19 mouse cellular contexts compared by ENCODE assay signal in genomic region chr17:15383360-15383759, GRCm38 (mm10). TPM values are rescaled to one million over a fixed set of nuclear protein-coding genes. Genes with fewer than 3 reads are reported as not detected.
DNase-seq lines count a peak whose midpoint lies in the region; ATAC-seq and TF ChIP-seq lines count a peak whose summit lies in the region.
"Had no signal": no experiment of that assay in that cellular context is flagged by ENCODE, and none has a peak within 500 bp of the region (broad histone marks: within the 10 kb centered on the region; RNA-seq: fewer than 3 reads in every experiment).

No protein-coding gene starts in this region.

- H3K9me3 ChIP-seq in midbrain, embryonic 10.5 days (replicated peaks): no peaks in the 10 kb centered on the region
- no peaks in the 10 kb centered on the region for H3K9me3 ChIP-seq in midbrain, embryonic 14.5 days (ENCODE audit: control insufficient read depth, low read length)
- no peaks in the 10 kb centered on the region for H3K9me3 ChIP-seq in forebrain, embryonic 14.5 days (replicated peaks; ENCODE audit: control insufficient read depth, low read length)
- H3K9me3 ChIP-seq: forebrain, embryonic 13.5 days; hindbrain, embryonic 10.5 days; limb, embryonic 15.5 days; midbrain, embryonic 13.5 days; neural tube, embryonic 13.5 days had no signal

- no peaks in the 10 kb centered on the region for H3K27me3 ChIP-seq in kidney, adult 2 months (replicated peaks; ENCODE audit: control insufficient read depth, insufficient read depth, low read length)
- peaks cover 65% of the 10 kb centered on the region for H3K27me3 ChIP-seq in midbrain, embryonic 10.5 days (ENCODE audit: low read depth, poor library complexity, severe bottlenecking)
- no peaks in the 10 kb centered on the region for H3K27me3 ChIP-seq in midbrain, embryonic 14.5 days (ENCODE audit: control insufficient read depth, insufficient read depth, low read length)
- no peaks in the 10 kb centered on the region for H3K27me3 ChIP-seq in forebrain, embryonic 14.5 days (replicated peaks; ENCODE audit: control insufficient read depth, insufficient read depth, low read length)
- H3K27me3 ChIP-seq: forebrain, embryonic 13.5 days had no signal

- no peak overlapping the region for H3K9ac ChIP-seq in midbrain, embryonic 14.5 days (replicated peaks; ENCODE audit: low read length)
- H3K9ac ChIP-seq in forebrain, embryonic 14.5 days (ENCODE audit: low read length): no peak overlapping the region
- H3K9ac ChIP-seq: forebrain, embryonic 13.5 days; limb, embryonic 15.5 days; midbrain, embryonic 13.5 days; neural tube, embryonic 13.5 days had no signal

- H3K4me3 ChIP-seq in kidney, adult 2 months (ENCODE audit: insufficient read depth, low read depth, low read length): no peak overlapping the region
- no peak overlapping the region for H3K4me3 ChIP-seq in midbrain, embryonic 10.5 days
- H3K4me3 ChIP-seq in midbrain, embryonic 14.5 days (replicated peaks; ENCODE audit: low read depth, low read length): no peak overlapping the region
- no peak overlapping the region for H3K4me3 ChIP-seq in forebrain, embryonic 14.5 days (ENCODE audit: low read depth, low read length)
- H3K4me3 ChIP-seq: embryonic facial prominence, embryonic 10.5 days; forebrain, embryonic 13.5 days; hindbrain, embryonic 10.5 days; limb, embryonic 15.5 days; midbrain, embryonic 13.5 days; neural tube, embryonic 13.5 days had no signal

- 0 out of 2 replicates have a peak, but pooled peaks have one; percentile 20 for TF ChIP-seq CTCF in kidney, adult 2 months (conservative IDR thresholded peaks at IDR 0.05; ENCODE audit: insufficient read depth, insufficient read length, low read depth, low read length)

- no peaks in the 10 kb centered on the region for H3K4me1 ChIP-seq in kidney, adult 2 months (ENCODE audit: control insufficient read depth, insufficient read depth, low read length)
- H3K4me1 ChIP-seq in midbrain, embryonic 10.5 days: peaks cover 50% of the 10 kb centered on the region
- peaks cover 26% of the 10 kb centered on the region for H3K4me1 ChIP-seq in midbrain, embryonic 14.5 days (ENCODE audit: control insufficient read depth, insufficient read depth, low read length)
- peaks cover 21% of the 10 kb centered on the region for H3K4me1 ChIP-seq in forebrain, embryonic 14.5 days (ENCODE audit: control insufficient read depth, insufficient read depth, low read length)

- 96% methylated on average over 5 of the region's 5 CpGs for WGBS in kidney, adult 2 months
- WGBS in midbrain, embryonic 10.5 days: 95% methylated on average over 5 of the region's 5 CpGs
- over 99% methylated on average over 5 of the region's 5 CpGs for WGBS in midbrain, embryonic 14.5 days
- 98% methylated on average over 5 of the region's 5 CpGs for WGBS in forebrain, embryonic 14.5 days

- no peaks in the 10 kb centered on the region for H3K36me3 ChIP-seq in kidney, adult 2 months (ENCODE audit: control insufficient read depth, insufficient read depth, low read length)
- no peaks in the 10 kb centered on the region for H3K36me3 ChIP-seq in midbrain, embryonic 10.5 days
- no peaks in the 10 kb centered on the region for H3K36me3 ChIP-seq in midbrain, embryonic 14.5 days (ENCODE audit: control insufficient read depth, insufficient read depth, low read length)
- no peaks in the 10 kb centered on the region for H3K36me3 ChIP-seq in forebrain, embryonic 14.5 days (ENCODE audit: control insufficient read depth, insufficient read depth, low read length)
- H3K36me3 ChIP-seq: embryonic facial prominence, embryonic 10.5 days; hindbrain, embryonic 10.5 days; limb, embryonic 15.5 days; midbrain, embryonic 13.5 days; neural tube, embryonic 13.5 days had no signal

- no peak overlapping the region for H3K4me2 ChIP-seq in midbrain, embryonic 14.5 days (ENCODE audit: low read length)
- no peak overlapping the region for H3K4me2 ChIP-seq in forebrain, embryonic 14.5 days (ENCODE audit: low read length)
- H3K4me2 ChIP-seq: forebrain, embryonic 13.5 days; limb, embryonic 15.5 days; midbrain, embryonic 13.5 days; neural tube, embryonic 13.5 days had no signal

- no peak overlapping the region for H3K27ac ChIP-seq in kidney, adult 2 months (ENCODE audit: insufficient read depth, low read depth, low read length)
- 0 out of 2 replicates have a peak overlapping the region, but pooled peaks have one; percentile 97 for H3K27ac ChIP-seq in midbrain, embryonic 10.5 days (replicated peaks)
- no peak overlapping the region for H3K27ac ChIP-seq in midbrain, embryonic 14.5 days (replicated peaks; ENCODE audit: low read depth, low read length)
- no peak overlapping the region for H3K27ac ChIP-seq in forebrain, embryonic 14.5 days (ENCODE audit: low read depth, low read length)
- H3K27ac ChIP-seq: embryonic facial prominence, embryonic 10.5 days; forebrain, embryonic 13.5 days; limb, embryonic 15.5 days; midbrain, embryonic 13.5 days; neural tube, embryonic 13.5 days had no signal

- DNase-seq in kidney, adult 2 months: no peak
- no peak for DNase-seq in kidney, adult 18-20 months
- DNase-seq in midbrain, embryonic 10.5 days (ENCODE audit: low spot score): no peak
- no peak for DNase-seq in midbrain, embryonic 14.5 days
- peak; percentile 33 for DNase-seq in ZHBTc4 (ENCODE audit: low read depth, low spot score)
- no peak for DNase-seq in adrenal gland, postnatal 10 days
- DNase-seq in forebrain, embryonic 14.5 days (ENCODE audit: low spot score): no peak
- DNase-seq: cerebellum, adult 8-10 months; gastrocnemius, postnatal 25 days; lung, adult 2 months; right cerebral cortex, adult 18-20 months; thymus, postnatal 36 days had no signal

- no peak for ATAC-seq in midbrain, embryonic 14.5 days (ENCODE audit: low FRiP score, low TSS enrichment)
- ATAC-seq in forebrain, embryonic 14.5 days: no peak
- ATAC-seq: forebrain, embryonic 13.5 days; inflammation-experienced regulatory T-cells, adult 6 months; midbrain, embryonic 13.5 days had no signal

- TF ChIP-seq POLR2A in kidney, adult 2 months (IDR thresholded peaks at IDR 0.05; ENCODE audit: low read depth, low read length): no peak

RNA-seq across cellular contexts. Expression of gene Dll1, which starts 6.7 kb away (rescaled TPM):
- 12.3 and 14.1 TPM in 2 replicates for polyA plus RNA-seq in kidney, adult 2 months (2012; rRNA removed)
- polyA plus RNA-seq in midbrain, embryonic 10.5 days (2016; fragmentation: Nextera tagmentation; extraction: Ambion mirVana): 68.1 and 80.9 TPM in 2 replicates
- 23.5 and 24.4 TPM in 2 replicates for polyA plus RNA-seq in midbrain, embryonic 14.5 days (2014; fragmentation: Nextera tagmentation; extraction: Ambion mirVana)
- 10 to 100 TPM in 1 of 2 experiments, 1 to 10 TPM in 1; 7.1 to 10.5 TPM for total RNA-seq in adrenal gland, postnatal 10 days (2021)
- polyA plus RNA-seq in forebrain, embryonic 14.5 days (2014; fragmentation: Nextera tagmentation; extraction: Ambion mirVana): 24.3 and 29.4 TPM in 2 replicates

RNA-seq across cellular contexts. Expression of gene Fam120b, which starts 12.6 kb away (rescaled TPM):
- 11.7 and 12.3 TPM in 2 replicates for polyA plus RNA-seq in kidney, adult 2 months (2012; rRNA removed)
- polyA plus RNA-seq in midbrain, embryonic 10.5 days (2016; fragmentation: Nextera tagmentation; extraction: Ambion mirVana): 27.4 and 34.7 TPM in 2 replicates
- polyA plus RNA-seq in midbrain, embryonic 14.5 days (2014; fragmentation: Nextera tagmentation; extraction: Ambion mirVana): 36.9 and 49.1 TPM in 2 replicates
- total RNA-seq in adrenal gland, postnatal 10 days (2021): 10 to 100 TPM; 16.1 to 19.0 TPM
- 36.0 and 45.3 TPM in 2 replicates for polyA plus RNA-seq in forebrain, embryonic 14.5 days (2014; fragmentation: Nextera tagmentation; extraction: Ambion mirVana)
